Mouse (Mus musculus) CH12.LX (cell line): Measurements from ENCODE around the gene St7. TPM values are rescaled to one million over a fixed set of nuclear protein-coding genes. Genes with fewer than 3 reads are reported as not detected.

Source experiments
- DNase-seq: peaks from one replicate; pipeline ENCODE4 v3.0.0-alpha.2; 2013; ENCODE audit errors: extremely low read depth
- H3K27ac ChIP-seq: 2 replicates; pipeline ENCODE4 v1.5.1; 2012; ENCODE audit warnings: low read depth, mild to moderate bottlenecking, control low read depth, moderate library complexity; ENCODE audit not compliant: insufficient read depth
- H3K27me3 ChIP-seq: replicated peaks from 2 replicates; pipeline ENCODE3; 2012; ENCODE audit warnings: inconsistent platforms
- H3K36me3 ChIP-seq, 2 experiments: replicated peaks in 1 of 2; 2 replicates each; pipeline versions ENCODE3 to v1.6.1; 2012; ENCODE audit warnings: inconsistent platforms in 1 of 2, low read length in 1 of 2, mild to moderate bottlenecking in 1 of 2, mixed read lengths in 1 of 2, moderate library complexity in 1 of 2; ENCODE audit not compliant: control insufficient read depth in 1 of 2, insufficient read depth in 1 of 2
- H3K4me1 ChIP-seq, 2 experiments: 2 replicates each; pipeline ENCODE4 v1.6.1; 2012; ENCODE audit warnings: inconsistent platforms in 1 of 2, moderate library complexity in 1 of 2; ENCODE audit not compliant: insufficient read depth in 2 of 2, control insufficient read depth in 1 of 2
- H3K4me2 ChIP-seq: 2 replicates; pipeline ENCODE4 v1.6.1; 2012; ENCODE audit warnings: low read depth, mild to moderate bottlenecking, control low read depth; ENCODE audit not compliant: poor library complexity, insufficient read depth, severe bottlenecking
- H3K4me3 ChIP-seq, 3 experiments: fragments of 150-350 bp in 1 of 3; sonication (generic) in 1 of 3; replicated peaks in 1 of 3; 2 replicates each; pipeline versions ENCODE3 to v1.5.1; 2011 to 2012; ENCODE audit warnings: low read depth in 2 of 3, low read length in 2 of 3, mild to moderate bottlenecking in 2 of 3, moderate library complexity in 2 of 3, control low read depth in 1 of 3, improper control_type of control experiment in 1 of 3, inconsistent platforms in 1 of 3, mixed read lengths in 1 of 3; ENCODE audit not compliant: poor library complexity in 1 of 3
- H3K79me2 ChIP-seq: replicated peaks from 2 replicates; pipeline ENCODE4 v1.6.1; 2012; ENCODE audit warnings: mild to moderate bottlenecking, moderate library complexity; ENCODE audit not compliant: control insufficient read depth, poor library complexity, insufficient read depth, severe bottlenecking; ENCODE audit errors: extremely low read depth
- H3K9ac ChIP-seq: 2 replicates; pipeline ENCODE4 v1.6.1; 2012; ENCODE audit warnings: low read depth, mild to moderate bottlenecking, control low read depth, moderate library complexity; ENCODE audit not compliant: insufficient read depth
- H3K9me3 ChIP-seq: replicated peaks from 2 replicates; pipeline ENCODE3; 2012; ENCODE audit warnings: low read length, inconsistent platforms, mixed read lengths
- BHLHE40 ChIP-seq: IDR thresholded peaks from 2 replicates; pipeline ENCODE4 v1.6.1; 2011; ENCODE audit warnings: mild to moderate bottlenecking, low read depth, low read length, improper control_type of control experiment
- CHD1 ChIP-seq: IDR thresholded peaks from 2 replicates; pipeline ENCODE4 v1.6.1; 2012; ENCODE audit warnings: low read depth, low read length, improper control_type of control experiment, inconsistent platforms
- CHD2 ChIP-seq: IDR thresholded peaks from 2 replicates; pipeline ENCODE4 v1.6.1; 2011; ENCODE audit warnings: low read length, improper control_type of control experiment
- CTCF ChIP-seq, 2 experiments: IDR thresholded peaks in 1 of 2; conservative IDR thresholded peaks in 1 of 2; 2 replicates each; pipeline ENCODE4 v1.5.1; 2011 to 2012; ENCODE audit warnings: low read depth in 2 of 2, low read length in 2 of 2, improper control_type of control experiment in 1 of 2, inconsistent platforms in 1 of 2, mild to moderate bottlenecking in 1 of 2, moderate library complexity in 1 of 2
- EP300 ChIP-seq: IDR thresholded peaks from 2 replicates; pipeline ENCODE4 v1.6.1; 2011; ENCODE audit warnings: low read length, improper control_type of control experiment
- ETS1 ChIP-seq: conservative IDR thresholded peaks from 2 replicates; pipeline ENCODE4 v1.6.1; 2012; ENCODE audit warnings: low read depth, mild to moderate bottlenecking, inconsistent platforms, low read length, improper control_type of control experiment, moderate library complexity
- GABPA ChIP-seq: IDR thresholded peaks from 2 replicates; pipeline ENCODE4 v1.6.1; 2012; ENCODE audit warnings: low read depth, low read length, improper control_type of control experiment, inconsistent platforms; ENCODE audit not compliant: insufficient replicate concordance
- HCFC1 ChIP-seq: IDR thresholded peaks from 2 replicates; pipeline ENCODE4 v1.6.1; 2012; ENCODE audit warnings: low read depth, mild to moderate bottlenecking, inconsistent platforms, low read length, improper control_type of control experiment
- IRF4 ChIP-seq: IDR thresholded peaks from 2 replicates; pipeline ENCODE4 v1.6.1; 2014; ENCODE audit warnings: low read depth, mild to moderate bottlenecking, inconsistent platforms, low read length, improper control_type of control experiment
- JUN ChIP-seq: IDR thresholded peaks from 2 replicates; pipeline ENCODE4 v1.6.1; 2011; ENCODE audit warnings: low read depth, mild to moderate bottlenecking, low read length, improper control_type of control experiment, moderate library complexity; ENCODE audit not compliant: insufficient read depth
- JUND ChIP-seq: conservative IDR thresholded peaks from 2 replicates; pipeline ENCODE4 v1.6.1; 2011; ENCODE audit warnings: low read depth, low read length, improper control_type of control experiment
- KAT2A ChIP-seq: IDR thresholded peaks from 2 replicates; pipeline ENCODE4 v1.6.1; 2012; ENCODE audit warnings: low read length, improper control_type of control experiment, inconsistent platforms; ENCODE audit not compliant: insufficient replicate concordance
- MAFK ChIP-seq: IDR thresholded peaks from 2 replicates; pipeline ENCODE4 v1.6.1; 2011; ENCODE audit warnings: low read length, improper control_type of control experiment; ENCODE audit not compliant: insufficient replicate concordance
- MEF2A ChIP-seq: IDR thresholded peaks from 2 replicates; pipeline ENCODE4 v1.6.1; 2014; ENCODE audit warnings: low read depth, mild to moderate bottlenecking, inconsistent platforms, low read length, improper control_type of control experiment, borderline replicate concordance
- MYC ChIP-seq: IDR thresholded peaks from 2 replicates; pipeline ENCODE4 v1.6.1; 2011; ENCODE audit warnings: low read depth, mild to moderate bottlenecking, improper control_type of control experiment, low read length
- NELFE ChIP-seq: IDR thresholded peaks from 2 replicates; pipeline ENCODE4 v1.6.1; 2011; ENCODE audit warnings: low read depth, low read length, improper control_type of control experiment
- PAX5 ChIP-seq: IDR thresholded peaks from 2 replicates; pipeline ENCODE4 v1.6.1; 2012; ENCODE audit warnings: low read length, inconsistent platforms, mixed read lengths
- POLR2AphosphoS2 ChIP-seq: IDR thresholded peaks from 2 replicates; pipeline ENCODE4 v1.6.1; 2011; ENCODE audit warnings: low read depth, low read length, improper control_type of control experiment
- RAD21 ChIP-seq: IDR thresholded peaks from 2 replicates; pipeline ENCODE4 v1.6.1; 2011; ENCODE audit warnings: low read depth, mild to moderate bottlenecking, low read length, improper control_type of control experiment, moderate library complexity
- RCOR1 ChIP-seq: conservative IDR thresholded peaks from 2 replicates; pipeline ENCODE4 v1.6.1; 2012; ENCODE audit warnings: low read depth, mild to moderate bottlenecking, inconsistent platforms, low read length, improper control_type of control experiment
- UBTF ChIP-seq: IDR thresholded peaks from 2 replicates; pipeline ENCODE4 v1.6.1; 2012; ENCODE audit warnings: low read depth, mild to moderate bottlenecking, inconsistent platforms, low read length, improper control_type of control experiment, moderate library complexity
- USF1 ChIP-seq: IDR thresholded peaks from 2 replicates; pipeline ENCODE4 v1.6.1; 2014; ENCODE audit warnings: low read depth, mild to moderate bottlenecking, inconsistent platforms, low read length, improper control_type of control experiment
- ZC3H11A ChIP-seq: IDR thresholded peaks from 2 replicates; pipeline ENCODE4 v1.6.1; 2012; ENCODE audit warnings: low read depth, mild to moderate bottlenecking, inconsistent platforms, low read length, improper control_type of control experiment
- dilution Hi-C: fragments of 300-500 bp; cut with MboI; formaldehyde crosslinking; loops from 2 replicates; pipeline ENCODE4 v1.14.3; 2020; ENCODE audit warnings: low sequenced_read_pairs; ENCODE audit not compliant: extremely low pct_unique_long_range_greater_than_20kb, extremely low pct_ligation_motif_present
- in situ Hi-C: fragments of 300-500 bp; cut with MboI; formaldehyde crosslinking; loops from 3 replicates; pipeline ENCODE4 v1.14.3; 2019; ENCODE audit warnings: low sequenced_read_pairs, low pct_ligation_motif_present, low pct_unique_long_range_greater_than_20kb, mixed read lengths
- polyA plus RNA-seq: library from polyadenylated mRNA; unstranded; fragments of >175 nt; gene quantifications from 2 replicates; pipeline ENCODE4 v1.2.1, GENCODE M21; 2012; ENCODE audit warnings: low read depth; ENCODE audit not compliant: insufficient read length
- total RNA-seq, 2 experiments: library from RNA; depleted of rRNA; stranded (reverse); fragments of 300-350 nt in 1 of 2; fragments of >200 nt in 1 of 2; gene quantifications; 2 replicates each; pipeline ENCODE4 v1.2.3; 2012 to 2014

The St7 gene
- total and polyA plus RNA-seq, 3 experiments: 33.9 to 64.1 (median 35.3) TPM

DNA sequence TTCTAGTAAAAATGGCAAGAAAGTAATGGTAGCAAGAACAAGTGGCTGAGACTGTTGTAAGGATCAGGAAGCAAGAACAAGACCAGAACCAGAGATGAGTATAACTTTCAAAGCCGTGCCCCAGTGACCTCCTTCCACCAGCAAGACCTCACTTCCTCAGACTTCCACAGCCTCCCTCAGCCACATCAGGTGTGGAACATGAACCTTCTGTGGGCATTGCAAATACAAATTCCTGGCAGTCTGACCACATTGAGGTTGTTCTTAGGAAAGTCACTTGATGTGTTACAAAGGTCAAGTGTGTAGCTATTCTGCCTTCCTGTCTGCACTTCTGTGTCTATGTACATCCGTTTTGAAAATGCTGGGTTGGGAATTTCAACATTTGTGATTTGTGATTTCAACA, 40.6 kb upstream of the St7 start:
- peaks cover 0 to 17% of the 10 kb centered on the region in 2 experiments; a peak in 2 of 4 replicates for H3K4me1 ChIP-seq

DNA sequence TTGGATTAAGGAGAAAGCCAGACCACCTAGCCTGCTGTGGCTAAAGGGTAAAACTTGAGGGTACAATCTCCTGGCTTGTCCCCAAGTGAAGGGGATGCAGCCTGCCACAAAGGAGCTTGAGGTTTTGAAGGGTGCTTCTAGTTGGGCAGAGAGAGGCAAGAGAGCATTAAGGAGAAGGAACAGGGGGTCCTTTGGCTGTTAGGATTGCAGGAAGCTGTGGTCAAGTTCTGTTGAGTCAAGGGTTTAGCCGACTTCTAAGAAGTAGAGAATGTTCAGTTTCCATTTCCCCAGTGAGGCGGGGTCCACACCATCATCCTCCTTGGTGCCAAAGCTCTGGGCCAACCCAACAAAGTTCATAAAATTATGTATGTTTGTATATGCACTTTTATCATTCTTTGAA, 37.7 kb upstream of the St7 start:
- Histone ChIP-seq H3K4me3 (no peak overlapping the region), H3K9ac (no peak overlapping the region)
- DNase-seq: no peak
- in situ Hi-C loops: no loop called here
- no peak for TF ChIP-seq IRF4
- TF ChIP-seq BHLHE40: no peak
- TF ChIP-seq CTCF (conservative IDR thresholded peaks at IDR 0.05 in 1 of 2, IDR thresholded peaks at IDR 0.05 in 1 of 2; ENCODE audit: low read depth in 2 of 2, low read length in 2 of 2): no peak
- TF ChIP-seq ETS1: no peak
- TF ChIP-seq NELFE: no peak
- TF ChIP-seq PAX5: no peak
- no peak for TF ChIP-seq MAFK
- no peak for TF ChIP-seq MYC
- no peak for TF ChIP-seq ZC3H11A
- TF ChIP-seq CHD1: no peak
- TF ChIP-seq POLR2AphosphoS2: no peak
- no peak for TF ChIP-seq RAD21
- no peak for TF ChIP-seq GABPA
- no peak for TF ChIP-seq EP300
- no peak for TF ChIP-seq HCFC1
- TF ChIP-seq USF1: no peak
- TF ChIP-seq RCOR1: no peak
- no peak for TF ChIP-seq JUND
- no peak for TF ChIP-seq JUN
- no peak for TF ChIP-seq CHD2
- TF ChIP-seq, all 38 proteins: peak for 0
- no peak overlapping the region for H3K4me2 ChIP-seq
- dilution Hi-C loops: no loop called here
- peaks cover 18% of the 10 kb centered on the region for H3K79me2 ChIP-seq
- H3K9me3 ChIP-seq: no peaks in the 10 kb centered on the region
- H3K27me3 ChIP-seq: no peaks in the 10 kb centered on the region
- peaks cover 40 to 69% of the 10 kb centered on the region in 2 experiments for H3K36me3 ChIP-seq
- no peak overlapping the region for H3K27ac ChIP-seq
- peaks cover 0 to 14% of the 10 kb centered on the region in 2 experiments; a peak in 2 of 4 replicates for H3K4me1 ChIP-seq

More for the DNA sequence above, 40.6 kb upstream of the St7 start:
- TF ChIP-seq MAFK (no peak), UBTF (no peak), MEF2A (no peak), NELFE (no peak), PAX5 (no peak), KAT2A (no peak), EP300 (no peak)
- H3K4me2 ChIP-seq: no peak overlapping the region
- H3K4me3 ChIP-seq: no peak overlapping the region
- peaks cover 40 to 71% of the 10 kb centered on the region in 2 experiments for H3K36me3 ChIP-seq
- DNase-seq: no peak
- H3K27ac ChIP-seq: no peak overlapping the region
- dilution Hi-C loops (no loop called here), in situ Hi-C loops (no loop called here)
- no peaks in the 10 kb centered on the region for H3K9me3 ChIP-seq
- peaks cover 27% of the 10 kb centered on the region for H3K79me2 ChIP-seq
- H3K27me3 ChIP-seq: no peaks in the 10 kb centered on the region
- no peak overlapping the region for H3K9ac ChIP-seq
